Mouse (Mus musculus): ENCODE measurements around the gene Zc3h7b.

- TF ChIP-seq CTCF (IDR thresholded peaks at IDR 0.05; ENCODE audit: low read depth) (0 out of 2 replicates have a peak, but pooled peaks have one; percentile 17), EP300 (optimal IDR thresholded peaks at IDR 0.05) (no peak)
Measured at GRCm38 (mm10) chr15:81812287-81812686, 67.4 kb downstream of the Zc3h7b start.
